Mouse (Mus musculus) 416B (cell line): ENCODE data around the gene Gm20388.

Experiments
- DNase-seq: peaks from one replicate; pipeline ENCODE4 v3.0.0; 2011; ENCODE audit warnings: low read depth

Gene Gm20388

GRCm38 (mm10) chr8:119960531-119961104 is 50.0 kb downstream of the Gm20388 start:
- DNase-seq: no peak

GRCm38 (mm10) chr8:119964859-119965258 is 54.2 kb downstream of the Gm20388 start:
- DNase-seq: no peak

GRCm38 (mm10) chr8:119967435-119967834 is 56.8 kb downstream of the Gm20388 start:
- no peak for DNase-seq

GRCm38 (mm10) chr8:119970169-119970568 is 59.5 kb downstream of the Gm20388 start:
- DNase-seq: no peak

GRCm38 (mm10) chr8:119972558-119972957 is 61.9 kb downstream of the Gm20388 start:
- peak; percentile 87 for DNase-seq

GRCm38 (mm10) chr8:119978770-119979381 is 68.2 kb downstream of the Gm20388 start:
- peak; percentile 58 for DNase-seq

GRCm38 (mm10) chr8:119981253-119981652 is 70.6 kb downstream of the Gm20388 start:
- DNase-seq: peak; percentile 62

GRCm38 (mm10) chr8:119984085-119984484 is 73.4 kb downstream of the Gm20388 start:
- DNase-seq: peak; percentile 44

- DNase-seq: no peak
These were observed 75.5 kb downstream of the Gm20388 start for GRCm38 (mm10) chr8:119986174-119986573.

GRCm38 (mm10) chr8:119988087-119988486 is 77.4 kb downstream of the Gm20388 start:
- no peak for DNase-seq

- no peak for DNase-seq
These were observed 81.6 kb downstream of the Gm20388 start, which contains the start of gene Crispld2 for GRCm38 (mm10) chr8:119992249-119992648. Crispld2 (plus strand) TSS chr8:119992438.

GRCm38 (mm10) chr8:119994114-119994513 is 83.5 kb downstream of the Gm20388 start:
- DNase-seq: no peak

GRCm38 (mm10) chr8:119994556-119994955 is 83.9 kb downstream of the Gm20388 start:
- DNase-seq: no peak

GRCm38 (mm10) chr8:119997266-119997665 is 86.6 kb downstream of the Gm20388 start:
- DNase-seq: no peak

- no peak for DNase-seq
These were observed 89.8 kb downstream of the Gm20388 start for GRCm38 (mm10) chr8:120000461-120000860.

- no peak for DNase-seq
These were observed 91.1 kb downstream of the Gm20388 start for GRCm38 (mm10) chr8:120001712-120002111.

GRCm38 (mm10) chr8:120002348-120002747 is 91.7 kb downstream of the Gm20388 start:
- no peak for DNase-seq

GRCm38 (mm10) chr8:120004154-120004702 is 93.6 kb downstream of the Gm20388 start:
- no peak for DNase-seq

GRCm38 (mm10) chr8:120004705-120005381 is 94.2 kb downstream of the Gm20388 start:
- no peak for DNase-seq

GRCm38 (mm10) chr8:120006645-120007160 is 96.1 kb downstream of the Gm20388 start:
- no peak for DNase-seq

GRCm38 (mm10) chr8:120007178-120007577 is 96.5 kb downstream of the Gm20388 start:
- no peak for DNase-seq

- DNase-seq: no peak
These were observed 98.6 kb downstream of the Gm20388 start for GRCm38 (mm10) chr8:120009284-120009683.

GRCm38 (mm10) chr8:120012491-120012890 is 101.8 kb downstream of the Gm20388 start:
- no peak for DNase-seq
